Mouse (Mus musculus): ENCODE data around the gene Btbd35f1.
"Not testable (repeated sequence)": the region's sequence is repeated elsewhere in the genome, so short reads cannot be mapped to it uniquely, and the experiment has no call there.

Btbd35f1 gene

DNA sequence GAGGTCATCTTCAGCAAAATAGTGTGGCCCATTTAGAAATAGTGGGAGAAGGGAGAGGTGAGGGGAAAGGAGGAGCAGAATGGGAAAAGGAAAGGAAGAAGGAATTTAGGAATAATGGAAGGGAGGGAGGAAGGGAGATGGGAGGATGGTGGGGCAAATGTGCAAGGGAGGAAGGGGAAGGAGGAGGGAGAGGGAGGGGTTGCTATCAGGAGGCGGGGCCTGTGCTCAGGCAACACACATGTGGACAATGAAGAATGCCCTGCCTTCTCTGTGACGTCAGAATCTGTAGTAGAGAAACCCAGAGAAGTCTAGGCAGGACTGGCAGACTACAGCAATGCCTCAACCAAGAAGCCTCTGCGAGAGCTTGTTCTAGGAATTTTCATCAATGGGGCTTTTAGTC is at the start of gene Btbd35f1:
Btbd35f1 (plus strand) TSS at position 301 of the 400 bp plus-strand sequence.
- DNase-seq (ENCODE audit: low read depth, low spot score): not testable (repeated sequence)

DNA sequence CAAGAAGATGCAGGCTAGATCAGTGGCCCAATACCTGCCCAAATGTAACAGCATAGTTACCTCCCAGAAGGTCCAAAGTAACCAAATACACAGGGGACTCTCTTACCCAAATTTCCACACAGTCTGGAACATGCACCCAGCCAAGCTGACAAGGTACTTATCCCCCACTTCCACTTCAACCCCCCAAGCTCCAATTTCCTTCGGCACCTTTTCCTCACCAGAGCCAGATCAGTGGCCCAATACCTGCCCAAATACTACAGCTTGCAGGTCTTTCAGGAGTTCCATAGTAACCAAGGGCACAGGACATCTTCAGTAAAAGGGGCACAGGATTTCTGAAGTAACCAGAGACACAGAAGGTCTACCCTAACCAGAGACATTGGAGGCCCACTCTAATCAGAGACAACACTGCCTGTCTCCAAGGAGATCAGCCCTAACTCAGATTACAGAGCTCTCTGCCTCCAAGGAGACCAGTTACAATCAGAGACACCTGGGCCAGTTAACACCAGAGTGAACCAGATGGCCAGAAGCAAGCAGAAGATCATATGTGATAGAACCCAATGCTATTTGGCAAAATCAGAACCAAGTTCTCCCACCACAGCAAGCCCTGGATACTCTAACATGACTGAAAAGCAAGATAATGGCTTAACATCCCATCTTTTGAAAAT is 31.2 kb downstream of the Btbd35f1 start:
- not testable (repeated sequence) for DNase-seq (ENCODE audit: low read depth, low spot score)

- not testable (repeated sequence) for DNase-seq (ENCODE audit: low read depth, low spot score)
Measured at GRCm38 (mm10) chrX:32601008-32601407, 41.2 kb downstream of the Btbd35f1 start.

GRCm38 (mm10) chrX:32601425-32601824 is 41.6 kb downstream of the Btbd35f1 start:
- DNase-seq (ENCODE audit: low read depth, low spot score): not testable (repeated sequence)
